Mouse (Mus musculus): Measurements from ENCODE around the gene Dnajb9. TPM values are rescaled to one million over a fixed set of nuclear protein-coding genes. Genes with fewer than 3 reads are reported as not detected.

The Dnajb9 gene
- total RNA-seq, 1 experiment from 2014 or later = 119 TPM

Other genes starting within 250 kb of the Dnajb9 start
- 44.8 to 55.6 TPM (median 51.6 TPM) in 3 replicates for gene Pnpla8, start 11.0 kb upstream of the Dnajb9 start, total RNA-seq (2017)
- gene Nrcam, start 118.6 kb upstream of the Dnajb9 start, total RNA-seq (2017) = not detected in 3 replicates